Mouse (Mus musculus): ENCODE measurements at regions not wholly inside any gene's neighbourhood (a gene's known extent, or its start where the extent isn't known, plus 50 kb on each side); places are given as distances from the start of the nearest gene placed in this dataset.
"Not testable (repeated sequence)": the region's sequence is repeated elsewhere in the genome, so short reads cannot be mapped to it uniquely, and the experiment has no call there.

DNA sequence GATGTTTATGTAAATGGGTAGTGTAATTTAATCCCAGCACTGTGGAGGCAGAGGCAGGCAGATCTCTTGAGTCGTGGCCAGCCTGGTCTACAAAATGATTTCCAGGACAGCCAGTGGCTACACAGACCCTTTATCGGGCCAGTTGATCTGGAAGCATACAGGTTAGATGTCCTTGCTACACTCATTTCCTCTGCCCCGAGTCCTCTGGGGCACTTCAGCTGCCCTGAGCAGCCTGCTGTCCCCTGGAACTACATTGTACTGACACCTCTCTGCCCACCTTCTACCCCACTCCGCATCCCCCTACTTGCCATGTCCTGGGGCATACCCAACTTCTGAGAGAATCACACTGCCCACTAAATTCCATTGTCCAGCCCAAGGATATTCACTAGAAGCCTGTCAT is 60.6 kb upstream of the Helt start:
- intact Hi-C loops (cut with DNase I): no loop called here

DNA sequence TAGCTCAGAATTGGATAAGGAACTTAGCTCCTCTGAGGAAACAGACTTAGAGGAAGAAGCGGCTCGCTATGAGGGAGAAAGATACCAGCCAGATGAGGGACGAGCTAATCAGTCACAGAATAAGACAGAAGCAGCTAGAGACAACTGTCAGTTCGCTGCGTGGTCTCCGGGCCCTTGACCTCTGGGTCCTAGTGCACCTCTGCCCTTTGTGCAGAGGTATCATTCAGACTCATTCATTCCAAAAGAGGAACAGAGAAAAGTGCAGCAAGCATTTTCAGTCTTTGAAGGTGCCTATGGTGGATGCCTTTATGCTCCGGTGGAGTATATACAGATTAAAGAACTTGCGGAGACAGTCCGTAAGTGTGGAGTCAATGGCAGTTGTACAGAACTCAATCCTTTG is 63.5 kb upstream of the Helt start:
- DNase-seq; intact Hi-C loops (cut with DNase I): not testable (repeated sequence)

More for the DNA sequence above, 60.6 kb upstream of the Helt start:
- no peak for DNase-seq

DNA sequence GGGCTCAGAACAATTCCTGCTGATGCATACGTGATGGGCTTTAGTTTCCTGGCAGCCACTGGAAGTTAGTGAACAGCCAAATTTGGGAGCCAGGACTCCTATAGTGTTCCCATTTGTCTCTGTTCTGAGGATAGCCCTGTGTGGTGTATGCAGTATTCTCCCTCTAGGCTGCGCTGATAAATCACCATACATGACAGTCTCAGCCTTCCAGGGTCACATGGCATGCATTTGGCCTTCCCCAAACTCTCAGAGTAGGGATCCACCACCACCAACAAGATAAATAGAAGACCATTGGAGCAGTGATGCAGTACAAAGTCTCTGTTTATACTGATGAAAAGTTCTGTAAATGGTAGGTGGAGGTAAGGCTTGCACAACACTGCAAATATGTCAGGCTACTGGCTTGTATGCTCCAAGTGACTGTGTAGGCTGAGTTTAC is 68.4 kb upstream of the Helt start:
- DNase-seq: no peak
- intact Hi-C loops (cut with DNase I): no loop called here

DNA sequence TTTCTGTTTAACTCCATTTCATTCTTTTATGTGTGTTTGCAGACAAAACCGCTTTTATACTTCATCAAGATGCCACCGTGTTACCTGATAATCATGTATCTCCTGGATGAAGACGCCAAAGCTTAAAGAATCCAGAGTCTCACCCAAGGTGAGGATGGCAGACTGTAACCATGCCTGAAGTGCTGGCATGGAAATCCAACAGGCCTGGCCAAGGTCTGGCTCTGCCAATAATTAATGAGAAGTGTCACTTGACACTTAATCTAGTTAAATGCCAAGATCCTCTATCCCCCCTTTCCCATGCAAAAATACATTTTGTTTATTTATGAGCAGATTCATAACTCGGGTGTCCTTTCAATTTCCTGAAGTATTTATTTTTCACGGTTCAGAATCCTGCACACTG is 71.2 kb upstream of the Helt start:
- no peak for DNase-seq
- intact Hi-C loops (cut with DNase I): no loop called here

DNA sequence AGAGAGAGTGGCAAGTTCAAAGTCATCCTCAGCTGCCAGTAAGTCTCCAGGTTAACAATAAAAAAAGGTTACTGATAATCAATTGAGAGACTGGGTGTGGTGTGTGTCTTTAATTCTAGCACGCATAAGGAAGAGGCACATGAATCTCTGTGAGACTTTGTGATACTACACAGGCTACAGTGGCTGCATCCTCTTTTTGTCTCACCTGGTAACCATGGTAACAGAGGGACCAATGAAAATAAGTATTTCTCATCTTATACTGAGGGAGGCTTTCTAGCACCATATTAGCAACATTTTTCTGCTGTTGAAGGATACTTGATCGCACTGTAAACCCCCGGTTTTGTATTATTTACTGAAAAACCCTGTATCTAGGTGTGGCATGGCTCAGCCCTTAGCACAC is 72.7 kb upstream of the Helt start:
- intact Hi-C loops (cut with DNase I): no loop called here
- no peak for DNase-seq

DNA sequence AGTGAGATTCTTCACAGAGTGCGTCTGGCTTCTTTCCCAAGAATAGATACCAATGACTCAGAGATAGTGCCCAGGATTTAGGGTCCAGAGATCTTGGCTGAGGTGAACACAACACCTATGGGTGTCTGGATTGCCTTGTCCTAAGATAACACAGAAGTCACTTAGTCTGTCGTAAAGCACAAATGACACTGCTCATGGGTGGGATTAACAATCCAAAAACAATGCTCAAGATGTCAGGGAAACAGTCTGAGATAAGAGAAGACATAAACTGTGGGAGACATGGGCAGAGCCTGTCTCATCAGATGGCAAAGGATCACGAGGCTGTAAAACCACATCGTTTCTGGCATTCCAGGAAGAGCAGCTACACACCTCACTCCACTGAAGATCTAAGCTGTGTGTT is 79.6 kb upstream of the Helt start:
- no peak for DNase-seq
- intact Hi-C loops (cut with DNase I): no loop called here

DNA sequence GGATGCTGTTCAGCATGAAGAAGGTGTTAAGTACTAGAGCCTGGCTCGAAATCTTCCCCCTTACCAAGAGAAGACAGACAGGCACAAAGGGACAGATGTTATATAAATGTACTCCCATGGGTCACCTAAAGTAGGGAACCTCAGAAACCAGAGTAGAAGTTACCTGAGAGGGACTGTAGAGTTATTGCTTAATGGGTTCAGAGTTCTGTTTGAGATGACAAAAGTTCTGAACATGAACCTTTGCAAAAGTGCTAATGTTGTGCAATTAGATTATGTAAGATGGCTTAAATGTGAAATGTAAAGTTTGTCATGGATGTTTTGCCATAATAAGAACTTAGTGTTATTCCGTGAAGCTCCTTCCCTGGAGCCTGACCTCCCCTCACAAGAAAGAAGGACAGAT is 81.5 kb upstream of the Helt start:
- DNase-seq: no peak
- intact Hi-C loops (cut with DNase I): no loop called here

DNA sequence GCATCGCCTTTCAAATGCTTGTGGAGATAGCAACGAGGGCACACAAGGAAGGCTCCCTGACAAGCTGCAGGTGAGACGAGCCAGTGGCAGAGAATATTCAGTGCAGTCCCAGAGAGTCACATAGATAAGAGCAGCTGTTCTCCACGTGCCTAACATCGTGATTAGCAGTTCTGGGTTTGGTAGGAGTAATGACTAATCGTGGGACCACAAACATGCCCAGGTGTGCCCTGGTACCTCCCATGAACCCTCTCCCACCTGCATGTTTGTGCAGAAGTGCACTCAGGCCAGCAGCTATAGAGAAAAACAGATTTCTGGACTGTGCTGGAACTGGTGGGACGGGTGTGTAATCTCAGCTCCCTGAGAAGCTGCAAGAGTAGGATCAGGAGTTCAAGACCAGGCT is 85.9 kb upstream of the Acsl1 start:
- intact Hi-C loops (cut with DNase I): no loop called here
- DNase-seq: no peak

DNA sequence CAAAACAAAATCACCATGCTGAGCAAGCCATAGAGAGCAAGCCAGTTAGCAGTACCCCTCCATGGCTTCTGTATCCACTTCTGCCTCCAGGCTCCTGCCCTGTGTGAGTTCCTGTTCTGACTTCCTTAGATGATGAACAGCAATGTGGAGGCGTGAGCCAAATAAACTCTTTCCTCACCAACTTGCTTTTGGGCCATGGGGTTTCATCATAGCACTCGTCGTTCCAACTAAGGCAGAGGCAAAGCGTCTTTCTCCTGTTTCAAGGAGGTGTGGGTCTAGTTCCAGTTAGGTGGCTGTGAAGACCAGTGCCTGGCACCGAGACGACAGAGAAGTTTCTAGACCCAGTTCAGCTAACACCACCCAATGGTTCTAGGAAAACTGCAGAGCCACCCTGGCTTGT is 85.0 kb upstream of the Acsl1 start:
- intact Hi-C loops (cut with DNase I): no loop called here
- DNase-seq: no peak

DNA sequence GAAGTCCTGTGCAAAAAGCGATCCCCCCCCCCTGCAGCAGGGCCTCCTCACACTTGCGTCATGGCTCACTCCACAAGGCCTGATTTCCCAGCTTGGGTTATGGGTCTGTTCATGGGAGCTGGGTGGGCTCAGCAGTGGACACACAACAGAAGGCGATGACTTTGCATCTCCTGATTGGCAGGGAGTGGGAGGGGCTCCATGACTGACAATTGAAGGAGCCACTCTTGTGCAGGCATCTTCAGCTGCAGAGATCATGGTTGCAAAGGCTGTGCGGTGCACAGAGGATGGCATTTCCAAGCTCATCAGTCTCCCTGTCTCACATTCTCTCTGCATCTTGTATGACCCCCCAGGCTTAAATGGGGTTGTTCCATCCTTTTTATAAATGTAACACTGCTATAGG is 84.3 kb upstream of the Acsl1 start:
- peak; percentile 9 for DNase-seq
- intact Hi-C loops (cut with DNase I): no loop called here

DNA sequence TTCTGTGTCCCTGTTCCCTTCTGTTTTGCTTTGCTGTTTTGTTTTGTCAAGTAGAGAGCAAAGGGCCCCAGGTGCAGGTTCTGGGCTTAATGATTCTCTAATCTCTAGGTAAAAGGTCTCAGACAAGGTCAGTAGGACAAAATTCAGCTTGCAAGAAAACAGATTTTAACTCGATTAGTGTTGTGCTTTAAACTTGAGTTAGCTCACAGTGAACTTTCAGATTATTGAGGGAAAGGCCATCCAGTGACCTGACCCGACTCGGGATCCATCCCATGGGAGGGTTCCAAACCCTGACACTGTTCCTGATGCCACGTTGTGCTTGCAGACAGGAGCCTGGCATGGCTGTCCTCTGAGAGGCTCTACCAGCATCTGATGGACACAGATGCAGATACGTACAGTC is 83.8 kb upstream of the Acsl1 start:
- no peak for DNase-seq
- intact Hi-C loops (cut with DNase I): no loop called here

DNA sequence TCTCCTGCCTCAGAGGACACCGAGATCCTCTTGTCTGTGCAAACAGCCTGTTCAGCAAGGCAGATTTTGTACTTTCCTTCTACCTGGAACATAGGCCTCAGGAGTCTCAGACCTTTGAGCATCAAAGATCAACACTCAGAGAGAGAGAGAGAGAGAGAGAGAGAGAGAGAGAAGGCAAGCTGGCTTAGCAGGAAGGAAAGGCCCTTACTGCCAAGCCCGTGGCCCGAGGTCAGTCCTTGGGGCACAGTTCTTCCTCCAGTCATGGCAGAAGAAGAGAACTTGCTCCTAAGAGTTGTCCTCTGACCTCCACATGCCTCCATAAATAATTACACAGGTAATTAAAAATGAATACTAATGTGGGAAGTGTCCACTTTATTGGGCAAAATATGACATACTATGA is 82.4 kb upstream of the Acsl1 start:
- no peak for DNase-seq
- intact Hi-C loops (cut with DNase I): no loop called here

DNA sequence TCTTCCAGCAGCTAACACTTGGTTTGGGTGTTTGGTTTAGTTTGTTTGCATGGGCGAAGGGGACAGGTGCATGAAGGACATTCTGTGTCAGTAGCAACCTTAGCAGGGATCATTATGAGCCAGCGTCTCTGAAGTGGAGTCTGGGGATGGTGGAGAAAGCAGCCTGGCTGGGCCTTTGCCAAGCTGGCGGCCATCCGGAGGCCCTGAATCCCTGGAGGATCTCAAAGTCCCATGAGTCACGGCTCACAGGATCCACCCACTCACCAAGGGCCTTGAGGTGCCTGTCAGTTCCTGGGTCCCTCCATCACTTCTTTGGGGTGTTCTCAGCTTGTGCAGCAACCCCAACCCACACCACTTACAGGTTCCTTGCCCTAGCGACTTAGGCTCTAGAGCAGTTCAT is 80.4 kb upstream of the Acsl1 start:
- no peak for DNase-seq
- intact Hi-C loops (cut with DNase I): no loop called here

DNA sequence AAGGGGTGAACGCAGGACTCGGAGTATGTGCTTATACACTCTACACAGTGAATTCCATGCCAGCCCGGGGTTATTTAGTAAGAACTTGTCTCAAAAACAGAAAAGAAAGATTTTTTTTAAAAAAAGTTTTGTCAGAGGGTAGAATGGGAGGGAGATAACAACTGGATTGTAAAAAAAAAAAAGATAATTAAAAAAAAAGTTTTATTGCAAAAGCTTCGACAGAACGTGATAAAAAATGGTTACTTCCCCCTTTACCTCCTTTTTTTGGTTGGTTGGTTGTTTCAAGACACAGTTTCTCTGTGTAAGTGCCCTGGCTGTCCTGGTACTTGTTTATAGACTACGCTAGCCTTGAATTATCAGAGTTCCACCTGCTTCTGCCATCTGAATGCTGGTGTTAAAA is 79.2 kb upstream of the Acsl1 start:
- intact Hi-C loops (cut with DNase I): no loop called here
- DNase-seq: no peak

DNA sequence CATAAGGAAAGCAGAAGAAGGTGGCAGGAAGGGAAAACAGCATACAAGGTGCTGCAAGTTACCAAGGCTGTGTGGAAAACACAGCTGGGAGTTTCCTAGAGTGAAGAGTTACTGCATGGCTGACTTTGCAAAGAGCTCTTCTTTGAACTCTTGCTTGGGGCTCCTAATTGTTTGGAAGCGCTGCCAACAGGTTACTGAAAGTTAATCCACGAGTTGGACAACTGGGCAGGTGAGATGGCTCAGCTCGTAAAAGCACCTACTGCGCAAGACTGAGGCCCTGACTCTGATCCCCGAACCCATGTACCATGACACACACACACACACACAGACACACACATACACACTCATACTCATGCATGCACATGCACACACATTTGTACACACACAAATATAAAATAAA is 77.5 kb upstream of the Acsl1 start:
- DNase-seq: no peak
- intact Hi-C loops (cut with DNase I): no loop called here

DNA sequence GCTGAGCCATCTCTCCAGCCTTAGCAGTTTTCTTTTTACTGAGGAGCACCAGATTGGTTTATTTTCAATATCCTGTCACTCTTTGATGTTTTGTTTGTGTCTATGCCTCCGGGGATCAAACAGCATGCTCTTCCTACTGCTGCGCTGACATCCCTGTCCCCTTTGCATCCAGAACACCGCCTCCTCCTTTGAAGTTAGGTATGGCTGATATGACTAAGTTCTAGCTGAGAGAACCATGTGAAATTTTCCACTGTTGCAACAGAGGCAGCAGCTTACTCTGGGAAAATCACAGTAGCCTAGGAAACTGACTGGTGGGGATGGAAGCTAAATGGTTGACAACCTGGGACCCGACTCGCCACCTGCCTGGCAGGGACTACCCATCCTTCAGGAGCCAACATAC is 76.1 kb upstream of the Acsl1 start:
- intact Hi-C loops (cut with DNase I): no loop called here
- no peak for DNase-seq

DNA sequence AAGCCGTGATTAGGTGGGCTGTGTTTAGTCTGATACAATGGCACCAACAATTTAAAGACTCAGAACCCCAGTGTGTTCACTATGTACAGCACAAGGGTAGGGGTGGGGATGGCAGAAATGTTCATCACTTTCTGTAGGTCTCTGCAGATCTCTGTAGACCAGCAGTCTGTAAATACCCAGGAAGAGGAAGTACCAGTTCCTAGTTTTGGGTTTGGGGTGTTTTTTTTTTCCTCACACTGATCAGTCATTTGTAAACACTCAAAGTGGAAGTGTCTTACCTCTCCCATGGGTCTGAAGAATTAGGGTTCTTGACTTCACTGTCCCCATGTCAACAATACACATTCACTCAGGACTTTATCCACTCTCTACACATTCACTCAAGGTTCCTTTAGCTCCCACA is 75.5 kb upstream of the Acsl1 start:
- intact Hi-C loops (cut with DNase I): no loop called here
- no peak for DNase-seq

DNA sequence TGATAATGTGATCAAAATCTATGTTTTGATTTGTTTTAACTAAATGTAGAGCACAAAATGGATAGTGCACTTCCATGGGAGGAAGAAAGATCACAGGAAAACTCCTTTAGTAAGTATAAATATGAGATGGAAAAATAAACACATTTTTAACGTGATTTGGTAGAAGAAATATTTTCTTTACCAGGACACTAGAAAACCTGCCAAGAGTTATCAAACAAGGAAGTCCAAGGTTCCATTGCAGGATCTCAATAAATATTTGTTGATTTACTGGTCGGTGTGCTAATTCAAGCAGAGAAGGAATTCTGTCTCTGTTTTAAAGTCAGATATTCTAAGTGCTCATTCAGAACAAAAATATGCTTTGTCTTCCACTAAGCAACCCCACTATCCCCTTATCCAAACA is 73.8 kb upstream of the Acsl1 start:
- intact Hi-C loops (cut with DNase I): no loop called here
- DNase-seq: no peak

DNA sequence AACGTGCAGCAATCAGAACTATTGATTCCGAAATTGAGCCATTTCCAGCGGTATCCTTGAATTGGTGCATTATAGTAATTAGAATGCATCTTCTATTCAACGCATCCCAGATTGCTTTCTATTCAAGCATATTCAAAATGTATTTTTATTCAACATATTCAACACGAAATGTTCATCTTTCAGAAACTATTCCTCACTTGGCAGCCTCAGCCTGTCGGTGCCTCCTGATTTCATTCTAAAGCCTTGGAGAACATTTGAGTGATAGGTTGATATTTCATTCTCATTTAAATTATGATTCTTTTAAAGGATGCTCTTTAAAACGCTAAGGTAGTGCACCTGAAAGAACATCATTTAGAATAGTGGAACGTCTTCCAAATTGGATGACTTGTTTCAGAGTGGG is 73.1 kb upstream of the Acsl1 start:
- DNase-seq: no peak
- intact Hi-C loops (cut with DNase I): no loop called here

DNA sequence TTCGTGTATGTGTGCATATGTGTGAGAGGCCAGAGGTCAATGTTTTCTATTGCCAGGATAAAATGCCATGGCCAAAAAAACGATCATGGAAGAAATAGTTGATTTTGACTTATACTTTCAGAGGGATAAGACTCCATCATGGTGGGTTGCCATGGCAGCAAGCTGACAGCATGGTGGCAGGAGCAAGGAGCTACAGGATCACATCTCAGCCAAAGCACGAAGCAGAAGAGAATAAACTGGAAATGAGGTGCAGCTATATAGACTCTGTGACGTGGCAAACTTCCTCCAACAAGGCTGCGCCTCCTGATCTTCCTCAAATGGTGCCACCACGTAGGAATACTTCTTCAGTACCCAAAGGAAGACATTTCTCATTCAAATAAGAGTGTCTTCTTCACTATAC is 70.2 kb upstream of the Acsl1 start:
- no peak for DNase-seq
- intact Hi-C loops (cut with DNase I): no loop called here

DNA sequence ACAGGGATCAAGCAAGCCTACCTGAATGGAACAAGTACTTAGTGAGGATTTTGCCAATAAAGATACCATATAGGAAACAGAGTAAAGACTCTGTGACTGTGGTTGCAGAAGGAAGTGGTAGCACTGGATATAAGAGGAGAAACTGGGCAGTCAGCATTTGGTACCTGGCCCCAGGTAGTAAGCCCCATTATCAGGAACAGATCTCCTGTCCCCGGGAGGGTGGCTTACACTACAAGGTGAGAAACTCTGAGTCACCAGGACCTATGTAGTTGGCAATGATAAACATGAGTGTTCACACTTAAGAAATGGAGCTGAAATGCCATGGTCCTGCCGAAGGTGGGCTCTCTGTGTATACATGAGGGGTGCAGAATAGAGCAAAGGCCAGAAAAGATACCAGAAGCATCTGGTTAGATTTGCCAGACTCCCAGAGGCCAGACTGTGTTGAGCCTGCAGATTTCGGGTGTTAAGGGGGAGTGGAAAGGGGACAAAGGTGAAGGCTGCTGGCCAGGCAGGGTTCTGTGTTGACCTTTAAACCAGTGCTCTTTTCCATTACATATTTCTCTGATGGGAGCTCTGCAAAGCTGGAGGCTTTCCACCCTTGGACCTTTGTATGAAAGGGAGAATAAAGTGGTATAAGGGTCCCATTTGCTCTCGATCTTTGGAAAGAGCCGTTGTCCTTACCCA is 66.8 kb upstream of the Acsl1 start:
- intact Hi-C loops (cut with DNase I): no loop called here
- no peak for DNase-seq

DNA sequence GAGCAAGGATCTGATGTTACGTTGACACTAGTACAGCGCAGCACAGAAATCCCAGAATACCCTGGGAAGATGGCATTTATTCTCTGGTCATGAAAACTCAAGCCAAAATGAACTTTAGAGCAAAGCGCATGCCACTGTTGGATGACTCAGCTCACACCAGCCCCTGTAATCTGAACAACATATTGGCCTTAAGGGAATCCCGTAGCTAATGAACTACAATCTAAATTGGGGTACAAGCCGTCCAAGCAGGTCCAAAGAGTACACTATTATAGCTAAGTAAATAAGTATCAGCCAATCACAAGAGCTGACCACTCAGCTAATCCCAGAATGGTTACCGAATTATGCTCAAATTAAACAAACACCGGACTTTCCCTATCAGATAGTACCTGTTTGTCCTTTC is 62.0 kb upstream of the Acsl1 start:
- intact Hi-C loops (cut with DNase I): no loop called here
- DNase-seq: no peak

DNA sequence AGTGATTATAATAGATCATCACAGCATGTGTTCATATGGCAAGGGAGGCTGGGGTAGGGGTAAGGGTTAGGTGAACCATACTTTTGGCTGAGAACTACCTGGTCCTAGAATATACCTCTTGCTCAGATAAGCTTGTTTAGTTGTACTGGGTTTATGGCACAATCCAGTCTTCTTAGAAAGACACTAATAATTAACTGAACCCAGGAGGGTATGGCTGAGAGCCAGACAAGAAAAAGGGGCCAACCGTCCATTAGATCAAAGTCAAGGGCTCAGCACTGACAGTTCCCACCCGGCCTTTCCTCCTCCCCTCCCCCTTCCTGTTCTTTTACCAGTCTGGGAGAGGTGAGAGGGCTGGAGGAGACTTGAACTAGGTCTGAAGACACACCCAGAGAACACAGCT is 61.5 kb upstream of the Acsl1 start:
- no peak for DNase-seq
- intact Hi-C loops (cut with DNase I): no loop called here
